8 mouse cellular contexts compared by ENCODE assay signal in genomic region chr4:135828491-135828890, GRCm38 (mm10). TPM values are rescaled to one million over a fixed set of nuclear protein-coding genes. Genes with fewer than 3 reads are reported as not detected.
A peak's percentile ranks its signal among the peaks of the same experiment; 100 is the strongest.
DNase-seq lines count a peak whose midpoint lies in the region.

No protein-coding gene starts in this region.

- intact Hi-C loops in heart, postnatal 25 days (cut with DNase I) = no loop called here

- DNase-seq in urinary bladder, postnatal 14 days (ENCODE audit: low spot score) = peak; percentile 58
- DNase-seq in urinary bladder, postnatal 10 days (ENCODE audit: low spot score) = no peak
- peak; percentile 72 for DNase-seq in forelimb bud, embryonic 11.5 days (ENCODE audit: low read depth, low spot score)
- peak; percentile 77 for DNase-seq in heart, postnatal 25 days (ENCODE audit: low spot score)
- DNase-seq in layer of hippocampus, adult 18-20 months (ENCODE audit: low spot score in 2 of 2) = peak; percentile 21 to 56
- peak; percentile 90 for DNase-seq in lung, postnatal 10 days
- DNase-seq in right cerebral cortex, postnatal 25 days = peak; percentile 80
- no peak for DNase-seq in B cell, adult 2 months

RNA-seq across cellular contexts. Expression of gene Srsf10, which starts 27.1 kb away (rescaled TPM):
- 10 to 100 TPM; 41.7 to 47.7 TPM for total RNA-seq in heart, postnatal 25 days (2021)
- 10 to 100 TPM; 83.8 to 87.8 TPM for total RNA-seq in layer of hippocampus, adult 18-20 months (2021)

RNA-seq across cellular contexts. Expression of gene Pnrc2, which starts 45.2 kb away (rescaled TPM):
- 10 to 100 TPM; 57.7 to 67.0 TPM for total RNA-seq in heart, postnatal 25 days (2021)
- 10 to 100 TPM; 50.5 to 53.0 TPM for total RNA-seq in layer of hippocampus, adult 18-20 months (2021)

Comparison
In these comparisons a context has a peak if more than half of its experiments do, and no peak if none do; other contexts are left out.
1. DNase-seq: peak in urinary bladder, postnatal 14 days (single experiment), forelimb bud, embryonic 11.5 days (single experiment), heart, postnatal 25 days (single experiment), layer of hippocampus, adult 18-20 months (2 of 2), lung, postnatal 10 days (single experiment) and right cerebral cortex, postnatal 25 days (single experiment); none in urinary bladder, postnatal 10 days (single experiment) and B cell, adult 2 months (0 of 2).